Mouse (Mus musculus) T-helper 17 cell (primary cell): Measurements from ENCODE around the gene Vmn1r104.
"Not testable (repeated sequence)": the region's sequence is repeated elsewhere in the genome, so short reads cannot be mapped to it uniquely, and the experiment has no call there.

ENCODE experiments used
- in situ Hi-C, 2 experiments: fragments of 300-600 bp; cut with MboI, MseI; formaldehyde crosslinking; loops; 1 replicate in 1 of 2; 2 replicates in 1 of 2; pipeline ENCODE4 v1.15.1; 2025; ENCODE audit warnings: high pct_unique_total_duplicates in 2 of 2

Gene Vmn1r104

GRCm38 (mm10) chr7:20533537-20533936, at the start of gene Vmn1r104:
TSS of gene Vmn1r104 (plus strand) at chr7:20533837.
- in situ Hi-C loops: not testable (repeated sequence)

GRCm38 (mm10) chr7:20510434-20510833, 23.2 kb upstream of the Vmn1r104 start, which contains the start of gene Vmn1r103:
TSS of gene Vmn1r103 (minus strand) at chr7:20510534.
- in situ Hi-C loops: not testable (repeated sequence)

- in situ Hi-C loops: not testable (repeated sequence)
Measured at GRCm38 (mm10) chr7:20545657-20546056, 12.0 kb downstream of the Vmn1r104 start, which contains the start of gene Gm5726. TSS of gene Gm5726 (minus strand) at chr7:20545757.

GRCm38 (mm10) chr7:20576141-20576540, 42.5 kb downstream of the Vmn1r104 start, which contains the start of gene Gm4141:
TSS of gene Gm4141 (minus strand) at chr7:20576241.
- in situ Hi-C loops: not testable (repeated sequence)
